Comparison of ENCODE assay signal across 11 mouse cellular contexts in genomic region chr6:57795835-57796234, GRCm38 (mm10). TPM values are rescaled to one million over a fixed set of nuclear protein-coding genes. Genes with fewer than 3 reads are reported as not detected.
DNase-seq lines count a peak whose midpoint lies in the region; ATAC-seq and TF ChIP-seq lines count a peak whose summit lies in the region.
"Had no signal": no experiment of that assay in that cellular context is flagged by ENCODE, and none has a peak within 500 bp of the region (broad histone marks: within the 10 kb centered on the region; RNA-seq: fewer than 3 reads in every experiment).

No protein-coding gene starts in this region.

- no peak overlapping the region for H3K4me3 ChIP-seq in kidney, postnatal 0 days (replicated peaks; ENCODE audit: low read depth, low read length)
- no peak overlapping the region for H3K4me3 ChIP-seq in neural tube, embryonic 15.5 days (replicated peaks)
- H3K4me3 ChIP-seq: embryonic facial prominence, embryonic 15.5 days; hindbrain, embryonic 13.5 days; midbrain, embryonic 12.5 days had no signal

- no peaks in the 10 kb centered on the region for H3K36me3 ChIP-seq in kidney, postnatal 0 days (ENCODE audit: insufficient read depth, low read length)
- no peaks in the 10 kb centered on the region for H3K36me3 ChIP-seq in neural tube, embryonic 15.5 days
- H3K36me3 ChIP-seq: embryonic facial prominence, embryonic 15.5 days; hindbrain, embryonic 13.5 days; midbrain, embryonic 12.5 days had no signal

- no peak for TF ChIP-seq CTCF in kidney, postnatal 0 days (IDR thresholded peaks at IDR 0.05; ENCODE audit: low read depth)

- WGBS in kidney, postnatal 0 days = 55% methylated on average over 3 of the region's 3 CpGs
- WGBS in neural tube, embryonic 15.5 days = 82% methylated on average over 3 of the region's 3 CpGs

- no peak overlapping the region for H3K4me2 ChIP-seq in kidney, postnatal 0 days (ENCODE audit: low read length)
- H3K4me2 ChIP-seq in neural tube, embryonic 15.5 days = no peak overlapping the region
- H3K4me2 ChIP-seq: embryonic facial prominence, embryonic 15.5 days; hindbrain, embryonic 13.5 days; midbrain, embryonic 12.5 days had no signal

- no peak overlapping the region for H3K27ac ChIP-seq in kidney, postnatal 0 days
- no peak overlapping the region for H3K27ac ChIP-seq in neural tube, embryonic 15.5 days (replicated peaks)
- H3K27ac ChIP-seq: embryonic facial prominence, embryonic 15.5 days; hindbrain, embryonic 13.5 days; midbrain, embryonic 12.5 days had no signal

- no peak overlapping the region for H3K9ac ChIP-seq in kidney, postnatal 0 days (ENCODE audit: low read depth, low read length)
- no peak overlapping the region for H3K9ac ChIP-seq in neural tube, embryonic 15.5 days (replicated peaks)
- H3K9ac ChIP-seq: embryonic facial prominence, embryonic 15.5 days; hindbrain, embryonic 13.5 days; midbrain, embryonic 12.5 days had no signal

- no peaks in the 10 kb centered on the region for H3K4me1 ChIP-seq in kidney, postnatal 0 days (replicated peaks; ENCODE audit: insufficient read depth, low read length)
- H3K4me1 ChIP-seq in neural tube, embryonic 15.5 days = no peaks in the 10 kb centered on the region
- H3K4me1 ChIP-seq: embryonic facial prominence, embryonic 15.5 days; hindbrain, embryonic 13.5 days; midbrain, embryonic 12.5 days had no signal

- peak; percentile 9 for DNase-seq in kidney, postnatal 0 days (ENCODE audit: low spot score)
- no peak for DNase-seq in kidney, adult 8-10 months
- DNase-seq in A20 (ENCODE audit: low read depth, low spot score) (peak; percentile 71), MEL-GATA-1-ER (ENCODE audit: extremely low read depth, low read depth) (peak; percentile 55)
- DNase-seq in lung, postnatal 10 days = peak; percentile 34
- no peak for DNase-seq in testis, postnatal 10 days (ENCODE audit: low spot score)
- DNase-seq: thymus, adult 2 months had no signal

- no peaks in the 10 kb centered on the region for H3K27me3 ChIP-seq in kidney, postnatal 0 days (ENCODE audit: insufficient read depth, low read length)
- no peaks in the 10 kb centered on the region for H3K27me3 ChIP-seq in neural tube, embryonic 15.5 days (replicated peaks)
- H3K27me3 ChIP-seq: embryonic facial prominence, embryonic 15.5 days; hindbrain, embryonic 13.5 days; midbrain, embryonic 12.5 days had no signal

- ATAC-seq in kidney, postnatal 0 days (replicated peaks; ENCODE audit: low FRiP score, low read depth) = no peak; the same call in 1 of the 2 replicates
- no peak for ATAC-seq in neural tube, embryonic 15.5 days (ENCODE audit: low FRiP score)

- H3K9me3 ChIP-seq in kidney, postnatal 0 days (replicated peaks; ENCODE audit: low read length) = no peaks in the 10 kb centered on the region
- no peaks in the 10 kb centered on the region for H3K9me3 ChIP-seq in neural tube, embryonic 15.5 days (replicated peaks)
- H3K9me3 ChIP-seq: embryonic facial prominence, embryonic 15.5 days; hindbrain, embryonic 13.5 days; midbrain, embryonic 12.5 days had no signal

RNA-seq across cellular contexts. Expression of gene Vopp1, which starts 29.1 kb away (rescaled TPM):
- polyA plus RNA-seq in kidney, postnatal 0 days (2015; fragmentation: Nextera tagmentation; extraction: Ambion mirVana) = 26.2 and 27.0 TPM in 2 replicates
- 170 and 197 TPM in 2 replicates for polyA plus RNA-seq in neural tube, embryonic 15.5 days (2015; fragmentation: Nextera tagmentation; extraction: Ambion mirVana)

RNA-seq across cellular contexts. Expression of gene Vmn1r21, which starts 54.3 kb away (rescaled TPM):
- not detected in 2 replicates for polyA plus RNA-seq in kidney, postnatal 0 days (2015; fragmentation: Nextera tagmentation; extraction: Ambion mirVana)
- polyA plus RNA-seq in neural tube, embryonic 15.5 days (2015; fragmentation: Nextera tagmentation; extraction: Ambion mirVana) = not detected in 2 replicates
- polyA plus RNA-seq: embryonic facial prominence, embryonic 15.5 days; hindbrain, embryonic 13.5 days; midbrain, embryonic 12.5 days; thymus, adult 2 months had no signal

Comparison
In these comparisons a context has a peak if more than half of its experiments do, and no peak if none do; other contexts are left out.
1. DNase-seq: peak in kidney, postnatal 0 days (single experiment), A20 (single experiment), MEL-GATA-1-ER (single experiment) and lung, postnatal 10 days (single experiment); none in kidney, adult 8-10 months (0 of 2) and testis, postnatal 10 days (single experiment).